Mouse (Mus musculus): ENCODE measurements around the gene Zfp12.
"Not testable (repeated sequence)": the region's sequence is repeated elsewhere in the genome, so short reads cannot be mapped to it uniquely, and the experiment has no call there.

Zfp12 gene

GRCm38 (mm10) chr5:143235028-143235693, at the start of gene Zfp12:
Gene Zfp12 (plus strand): TSS chr5:143235163.
- peak; percentile 97 for ATAC-seq (ENCODE audit: insufficient number of reproducible peaks, low FRiP score, low TSS enrichment)

GRCm38 (mm10) chr5:143188014-143188413, 46.9 kb upstream of the Zfp12 start:
- not testable (repeated sequence) for ATAC-seq (ENCODE audit: insufficient number of reproducible peaks, low FRiP score, low TSS enrichment)

- ATAC-seq (ENCODE audit: insufficient number of reproducible peaks, low FRiP score, low TSS enrichment) = no peak
Observed at GRCm38 (mm10) chr5:143192806-143193205, 42.2 kb upstream of the Zfp12 start.

DNA sequence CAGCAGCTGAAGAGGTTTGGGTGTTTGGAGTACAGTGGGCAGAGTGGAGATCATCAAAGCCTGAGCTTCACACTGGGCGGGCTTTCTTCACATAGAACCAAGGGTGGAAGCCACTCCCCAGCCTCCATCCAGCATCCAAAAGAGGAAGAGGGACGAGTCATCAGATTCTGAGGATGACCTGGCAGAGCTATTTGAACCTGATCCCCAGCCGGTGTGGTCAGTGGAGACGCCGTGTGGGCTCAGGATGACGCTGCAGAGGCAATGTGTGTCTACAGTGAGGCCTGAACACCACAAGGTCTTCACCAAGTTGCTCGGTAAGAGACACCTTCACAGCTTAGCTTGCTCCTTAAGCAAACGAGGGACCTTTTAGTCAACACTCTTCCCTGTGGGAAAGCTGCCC, 40.2 kb upstream of the Zfp12 start:
- ATAC-seq (ENCODE audit: insufficient number of reproducible peaks, low FRiP score, low TSS enrichment) = not testable (repeated sequence)

GRCm38 (mm10) chr5:143195166-143195565, 39.8 kb upstream of the Zfp12 start:
- no peak for ATAC-seq (ENCODE audit: insufficient number of reproducible peaks, low FRiP score, low TSS enrichment)

DNA sequence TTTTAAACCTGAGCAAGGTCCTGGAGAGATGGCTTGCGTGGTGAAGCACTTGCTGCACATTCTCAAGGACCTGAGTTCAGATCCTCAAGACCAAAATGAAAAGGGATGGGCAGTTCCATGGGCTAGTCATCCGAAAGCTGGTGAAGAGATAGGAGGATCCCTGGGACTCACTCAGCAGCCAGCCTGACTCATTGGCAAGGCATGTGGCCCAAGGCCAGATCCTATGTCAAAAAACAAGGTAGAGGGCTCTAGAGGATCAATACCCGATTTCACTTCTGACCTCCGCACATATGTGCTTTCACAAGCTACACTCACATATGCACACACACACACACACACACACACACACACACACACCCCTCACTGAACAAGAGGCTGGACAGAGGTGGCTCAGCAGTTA, 38.5 kb upstream of the Zfp12 start:
- ATAC-seq (ENCODE audit: insufficient number of reproducible peaks, low FRiP score, low TSS enrichment) = no peak

GRCm38 (mm10) chr5:143205015-143205414, 29.9 kb upstream of the Zfp12 start:
- ATAC-seq (ENCODE audit: insufficient number of reproducible peaks, low FRiP score, low TSS enrichment) = no peak

DNA sequence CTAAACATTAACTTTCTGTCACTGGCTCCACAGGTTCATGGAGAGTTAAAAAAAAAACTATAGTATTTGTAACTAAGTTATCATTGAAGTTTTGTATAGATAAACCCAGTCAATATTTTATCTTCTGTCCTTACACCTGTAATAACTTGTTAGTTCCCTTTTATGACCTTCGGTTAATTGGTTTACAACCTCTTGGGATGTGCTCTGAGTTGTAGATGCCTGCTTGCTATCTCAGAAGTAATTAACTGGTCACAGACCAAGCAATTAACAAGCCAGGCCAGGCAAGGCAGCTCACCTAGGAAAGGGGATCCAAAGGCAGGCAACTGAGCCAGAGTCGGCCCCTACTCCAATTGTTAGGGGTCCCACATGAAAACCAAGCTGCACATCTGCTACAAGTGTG, 21.1 kb upstream of the Zfp12 start:
- ATAC-seq (ENCODE audit: insufficient number of reproducible peaks, low FRiP score, low TSS enrichment) = no peak

DNA sequence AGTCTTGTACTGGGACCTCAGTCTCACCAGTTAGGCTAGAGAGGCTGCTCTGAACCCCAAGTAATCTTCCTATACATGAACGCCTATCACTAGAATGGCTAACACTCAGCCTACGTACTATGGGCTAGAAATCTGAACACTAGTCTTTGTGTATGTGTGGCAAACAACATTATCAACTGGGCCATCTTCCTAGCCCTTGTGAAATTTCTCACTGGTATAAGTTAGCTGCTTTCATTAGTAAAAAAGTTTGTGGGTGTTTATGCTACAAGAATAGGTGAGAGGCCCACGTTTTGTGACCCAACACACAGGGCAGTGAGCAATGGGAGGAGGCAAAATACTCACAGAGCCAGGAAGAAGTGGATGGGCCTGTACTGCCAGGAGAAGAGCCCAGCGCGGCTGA, 14.0 kb upstream of the Zfp12 start:
- no peak for ATAC-seq (ENCODE audit: insufficient number of reproducible peaks, low FRiP score, low TSS enrichment)

DNA sequence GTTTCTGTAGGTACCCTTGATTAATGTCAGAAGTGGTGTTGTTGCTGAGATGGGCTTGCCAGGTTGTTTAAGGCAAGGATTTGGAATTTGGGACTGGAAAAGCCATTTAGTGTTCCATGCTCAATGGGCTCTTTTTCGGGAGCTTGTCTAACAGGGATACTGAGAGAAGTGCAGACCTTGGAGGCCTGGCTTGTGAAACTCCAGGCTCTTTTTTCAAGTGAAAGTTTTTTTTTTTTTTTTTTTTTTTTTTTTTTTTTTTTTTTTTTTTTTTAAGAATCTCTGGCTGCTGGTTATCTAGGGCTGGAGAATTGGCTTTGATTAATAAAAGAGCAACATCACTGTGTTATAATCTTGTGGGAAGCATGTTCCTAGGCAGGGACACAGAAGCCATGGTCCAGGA, 12.7 kb upstream of the Zfp12 start:
- no peak for ATAC-seq (ENCODE audit: insufficient number of reproducible peaks, low FRiP score, low TSS enrichment)

GRCm38 (mm10) chr5:143226790-143227189, 8.2 kb upstream of the Zfp12 start, which contains the start of gene Spdye4a:
Gene Spdye4a (minus strand): TSS chr5:143226890.
- ATAC-seq (ENCODE audit: insufficient number of reproducible peaks, low FRiP score, low TSS enrichment) = no peak

GRCm38 (mm10) chr5:143236036-143236435, 1.1 kb downstream of the Zfp12 start:
- ATAC-seq (ENCODE audit: insufficient number of reproducible peaks, low FRiP score, low TSS enrichment) = no peak

- no peak for ATAC-seq (ENCODE audit: insufficient number of reproducible peaks, low FRiP score, low TSS enrichment)
Observed at GRCm38 (mm10) chr5:143244926-143245325, 10.0 kb downstream of the Zfp12 start.

DNA sequence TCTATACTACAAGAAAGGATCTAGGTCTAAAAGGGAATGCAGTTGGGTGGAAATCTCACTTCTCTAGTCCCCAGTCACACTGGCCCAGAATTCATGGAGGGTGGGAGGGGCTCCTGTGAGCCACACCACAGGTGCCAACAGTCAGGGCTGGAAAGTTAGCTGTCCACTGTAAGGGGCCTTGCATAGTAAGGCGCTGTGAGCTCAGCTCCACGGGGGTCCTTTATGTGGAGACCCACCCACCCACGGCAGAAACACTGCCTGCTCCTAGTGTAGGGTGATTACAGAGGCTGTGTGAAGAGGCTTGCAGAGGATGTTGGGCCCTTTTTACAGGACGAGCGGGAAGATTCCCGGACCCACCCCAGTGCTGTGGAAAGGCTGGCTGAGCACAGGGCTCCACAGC, 17.1 kb downstream of the Zfp12 start:
- no peak for ATAC-seq (ENCODE audit: insufficient number of reproducible peaks, low FRiP score, low TSS enrichment)

GRCm38 (mm10) chr5:143252791-143253185, 17.8 kb downstream of the Zfp12 start:
- ATAC-seq (ENCODE audit: insufficient number of reproducible peaks, low FRiP score, low TSS enrichment) = no peak

DNA sequence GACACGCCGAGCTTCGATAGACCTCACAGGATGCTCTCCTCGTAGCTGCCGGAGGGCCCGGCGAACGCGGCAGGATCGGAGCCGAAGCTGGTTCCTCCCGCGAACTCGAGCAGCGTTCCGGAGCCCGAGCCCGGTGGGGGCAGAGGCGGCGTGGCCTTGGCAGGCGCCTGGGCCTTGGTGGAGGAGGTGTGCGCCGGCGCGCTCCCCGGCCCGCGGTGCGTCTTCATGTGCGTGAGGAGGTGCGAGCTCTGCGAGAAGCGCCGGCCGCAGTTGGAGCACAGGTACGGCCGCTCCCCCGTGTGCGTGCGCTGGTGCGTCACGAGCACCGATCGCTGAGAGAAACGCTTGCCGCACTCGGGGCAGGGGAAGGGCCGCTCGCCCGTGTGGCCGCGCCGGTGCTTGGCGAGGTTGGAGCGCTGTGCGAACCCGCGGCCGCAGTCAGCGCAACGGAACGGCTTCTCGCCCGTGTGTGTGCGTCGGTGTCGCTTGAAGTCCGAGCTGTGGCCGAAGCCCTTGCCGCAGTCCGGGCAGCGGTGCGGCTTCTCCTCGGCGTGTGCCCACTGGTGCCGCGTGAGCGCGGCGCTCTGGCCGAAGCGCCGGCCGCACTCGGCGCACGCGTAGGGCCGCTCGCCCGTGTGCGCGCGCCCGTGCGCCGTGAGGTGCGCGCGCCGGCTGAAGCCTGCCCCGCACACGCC, 18.4 kb downstream of the Zfp12 start:
- peak; percentile 53; the same call in 1 of the 2 replicates for ATAC-seq (ENCODE audit: insufficient number of reproducible peaks, low FRiP score, low TSS enrichment)

- ATAC-seq (ENCODE audit: insufficient number of reproducible peaks, low FRiP score, low TSS enrichment) = no peak
Observed at GRCm38 (mm10) chr5:143253881-143254486, 19.0 kb downstream of the Zfp12 start.

DNA sequence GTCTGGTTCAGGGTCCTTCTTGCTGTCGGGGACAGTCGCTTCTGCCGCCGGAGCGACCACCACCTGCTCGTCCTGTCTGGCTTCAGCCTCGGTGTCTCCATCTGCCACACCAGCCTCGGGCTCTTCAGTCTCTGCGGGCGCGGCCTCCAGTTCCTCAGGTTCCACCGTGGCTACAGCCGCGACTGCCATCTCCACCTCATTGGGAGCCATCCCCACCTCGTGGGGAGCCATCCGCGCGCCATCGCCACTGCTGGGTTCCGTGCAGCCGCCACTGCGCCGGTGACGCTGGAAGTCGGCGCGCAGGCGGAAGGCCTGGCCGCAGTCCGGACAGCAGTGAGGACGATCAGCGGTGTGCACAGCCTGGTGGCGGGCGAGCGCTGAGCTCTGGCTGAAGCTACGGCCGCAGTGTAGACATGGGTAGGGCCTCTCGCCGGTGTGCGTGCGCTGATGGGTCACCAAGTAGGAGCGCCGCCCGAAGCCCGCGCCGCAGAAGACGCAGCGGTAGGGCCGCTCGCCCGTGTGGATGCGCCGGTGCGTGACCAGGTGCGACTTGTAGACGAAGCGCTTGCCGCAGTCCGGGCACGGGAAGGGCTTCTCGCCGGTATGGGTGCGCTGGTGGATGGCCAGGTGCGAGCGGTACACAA, 19.6 kb downstream of the Zfp12 start:
- no peak for ATAC-seq (ENCODE audit: insufficient number of reproducible peaks, low FRiP score, low TSS enrichment)

GRCm38 (mm10) chr5:143255131-143255519, 20.2 kb downstream of the Zfp12 start:
- ATAC-seq (ENCODE audit: insufficient number of reproducible peaks, low FRiP score, low TSS enrichment) = no peak

- ATAC-seq (ENCODE audit: insufficient number of reproducible peaks, low FRiP score, low TSS enrichment) = no peak
Observed at GRCm38 (mm10) chr5:143255802-143256201, 20.8 kb downstream of the Zfp12 start.

GRCm38 (mm10) chr5:143261636-143262035, 26.7 kb downstream of the Zfp12 start:
- ATAC-seq (ENCODE audit: insufficient number of reproducible peaks, low FRiP score, low TSS enrichment) = no peak

Data from cerebellum, adult (tissue).